Mouse (Mus musculus) embryonic facial prominence, embryonic 12.5 days (tissue): ENCODE measurements around the gene Gigyf2. TPM values are rescaled to one million over a fixed set of nuclear protein-coding genes. Genes with fewer than 3 reads are reported as not detected.

ENCODE experiments used
- ATAC-seq: fragments of 200-750 bp; cut with Nextera tagmentation; 2 replicates; pipeline ENCODE4 v1.8.0; 2017; ENCODE audit not compliant: insufficient number of reproducible peaks, insufficient read depth, low FRiP score, low TSS enrichment
- H3K27ac ChIP-seq: fragments of 300-500 bp; sonication (generic); 2 replicates; pipeline ENCODE4 v1.5.1; 2016; ENCODE audit warnings: mild to moderate bottlenecking
- H3K27me3 ChIP-seq: fragments of 300-500 bp; sonication (generic); 2 replicates; pipeline ENCODE4 v1.6.1; 2016; ENCODE audit warnings: mild to moderate bottlenecking, moderate library complexity
- H3K36me3 ChIP-seq: fragments of 300-500 bp; sonication (generic); 2 replicates; pipeline ENCODE4 v1.6.1; 2016; ENCODE audit warnings: mild to moderate bottlenecking
- H3K4me1 ChIP-seq: fragments of 300-500 bp; sonication (generic); 2 replicates; pipeline ENCODE4 v1.6.1; 2016
- H3K4me2 ChIP-seq: fragments of 300-500 bp; sonication (generic); replicated peaks from 2 replicates; pipeline ENCODE4 v1.6.1; 2016; ENCODE audit warnings: mild to moderate bottlenecking, moderate library complexity
- H3K4me3 ChIP-seq: fragments of 300-500 bp; sonication (generic); 2 replicates; pipeline ENCODE4 v1.5.1; 2016; ENCODE audit warnings: mild to moderate bottlenecking
- H3K9ac ChIP-seq: fragments of 300-500 bp; sonication (generic); 2 replicates; pipeline ENCODE4 v1.6.1; 2016; ENCODE audit warnings: mild to moderate bottlenecking, moderate library complexity
- H3K9me3 ChIP-seq: fragments of 300-500 bp; sonication (generic); 2 replicates; pipeline ENCODE4 v1.6.1; 2016; ENCODE audit warnings: mild to moderate bottlenecking, moderate library complexity
- WGBS: fragments of 180-500 bp; shearing (Covaris S2); methylation state at CpG from one replicate; pipeline ENCODE4 v1.1.7; 2016; 5-methylcytosine and 5-hydroxymethylcytosine counted together
- polyA plus RNA-seq: library from polyadenylated mRNA; unstranded; fragments of >200 nt; fragmentation: Nextera tagmentation; extraction: Ambion mirVana; gene quantifications from 2 replicates; pipeline ENCODE4 v1.2.1, GENCODE M21; 2016

Gene Gigyf2
- polyA plus RNA-seq, 1 experiment from 2014 or later, result 60.5 TPM

DNA sequence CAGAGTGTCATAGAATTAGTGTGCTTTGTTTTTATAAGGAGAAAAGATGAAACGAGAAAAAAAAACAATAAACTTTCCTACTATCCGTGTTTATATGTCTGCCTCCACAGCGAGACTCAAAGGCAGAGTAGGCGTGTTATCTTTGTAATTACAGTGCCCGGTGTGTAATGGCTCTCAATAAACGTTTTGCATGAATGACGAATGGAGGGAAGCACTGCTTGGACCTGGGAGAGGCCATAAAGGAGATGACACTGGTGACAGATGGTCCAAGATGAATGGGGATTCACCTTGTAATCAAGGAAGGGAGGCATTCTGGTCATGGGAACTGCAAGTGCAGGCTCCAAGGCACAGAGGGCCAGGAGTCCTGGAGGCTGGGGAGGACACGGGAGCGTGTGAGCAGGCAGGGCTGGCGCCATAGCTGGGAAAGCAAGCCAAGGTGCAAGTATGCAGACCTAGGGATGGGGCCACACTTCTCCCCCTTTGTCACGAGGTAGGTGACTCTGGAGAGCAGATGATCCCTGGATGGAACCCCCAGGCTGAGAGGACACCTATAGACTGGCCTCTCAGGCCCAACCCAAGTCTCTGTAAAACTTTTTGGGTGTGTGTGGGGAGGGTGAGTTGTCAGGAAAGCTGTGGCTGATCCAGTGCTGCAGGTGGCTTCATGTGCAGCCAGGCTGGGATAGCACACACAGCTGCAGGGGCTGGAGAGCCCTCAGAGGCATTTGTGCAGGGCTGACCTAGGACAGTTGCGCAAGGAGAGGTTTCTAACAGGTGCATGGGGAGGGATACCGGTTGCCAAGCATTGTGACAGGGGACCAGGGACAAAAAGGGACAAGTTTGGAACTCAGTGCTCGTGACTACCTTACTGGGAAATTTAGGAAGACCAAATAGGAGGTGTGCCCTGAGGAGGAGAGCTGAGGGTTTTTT lies 26.2 kb upstream of the Gigyf2 start:
- Histone ChIP-seq H3K9me3 (no peaks in the 10 kb centered on the region), H3K4me2 (no peak overlapping the region), H3K4me3 (no peak overlapping the region), H3K9ac (no peak overlapping the region), H3K4me1 (no peaks in the 10 kb centered on the region), H3K27ac (no peak overlapping the region), H3K27me3 (no peaks in the 10 kb centered on the region), H3K36me3 (no peaks in the 10 kb centered on the region)
- WGBS, result 74% methylated on average over 14 of the region's 14 CpGs
- ATAC-seq, result no peak

DNA sequence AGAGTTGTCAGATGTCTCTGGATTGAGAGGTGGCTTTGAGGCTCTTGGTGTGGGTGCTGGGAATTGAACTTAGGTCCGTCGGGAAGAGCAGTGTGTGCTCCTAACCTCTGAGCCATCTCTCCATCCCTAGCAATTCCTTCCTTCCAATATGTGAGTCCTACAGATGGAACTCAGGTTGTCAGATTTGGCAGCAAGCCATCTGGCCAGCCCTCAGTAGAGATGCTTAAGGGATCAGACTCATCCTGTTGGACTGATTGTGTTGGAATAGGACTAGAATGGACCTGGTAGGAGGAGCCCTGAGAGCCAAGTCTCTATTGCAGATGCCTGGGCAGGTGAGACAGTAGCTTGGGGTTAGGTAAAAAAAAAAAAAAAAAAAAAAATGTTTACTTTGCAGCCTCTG lies 24.8 kb upstream of the Gigyf2 start:
- no peaks in the 10 kb centered on the region for H3K27me3 ChIP-seq
- 90% methylated on average over 2 of the region's 2 CpGs for WGBS
- no peak overlapping the region for H3K9ac ChIP-seq
- H3K9me3 ChIP-seq, result no peaks in the 10 kb centered on the region
- H3K4me1 ChIP-seq, result no peaks in the 10 kb centered on the region
- H3K4me3 ChIP-seq, result no peak overlapping the region
- H3K36me3 ChIP-seq, result no peaks in the 10 kb centered on the region
- H3K4me2 ChIP-seq, result no peak overlapping the region
- H3K27ac ChIP-seq, result no peak overlapping the region
- no peak for ATAC-seq

DNA sequence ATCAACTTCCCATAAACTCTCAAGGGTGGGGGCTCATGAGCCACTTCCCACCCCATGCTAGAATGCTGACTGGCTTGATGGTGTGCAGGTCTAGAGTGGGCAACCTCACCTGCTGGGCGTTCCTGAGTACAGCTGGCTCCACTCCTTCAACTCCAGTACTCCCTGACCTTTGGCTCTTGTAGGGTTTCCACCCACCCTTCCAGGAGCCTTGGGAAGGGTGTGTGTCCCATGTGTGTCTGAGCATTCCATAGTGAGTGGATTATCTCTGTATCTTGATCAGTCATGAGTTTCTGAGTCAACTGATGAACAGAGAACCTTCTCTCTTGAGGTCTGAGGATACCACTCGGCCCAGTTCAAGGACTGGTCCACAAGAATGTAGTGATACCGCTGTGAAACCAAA lies 17.8 kb upstream of the Gigyf2 start:
- no peak for ATAC-seq
- Histone ChIP-seq H3K27ac (no peak overlapping the region), H3K4me3 (no peak overlapping the region), H3K27me3 (no peaks in the 10 kb centered on the region), H3K9ac (no peak overlapping the region), H3K36me3 (no peaks in the 10 kb centered on the region), H3K4me1 (0 out of 2 replicates have a peak, but pooled peaks cover 3% of the 10 kb centered on the region), H3K9me3 (no peaks in the 10 kb centered on the region), H3K4me2 (no peak overlapping the region)
- WGBS, result 94% methylated on average over 3 of the region's 3 CpGs

DNA sequence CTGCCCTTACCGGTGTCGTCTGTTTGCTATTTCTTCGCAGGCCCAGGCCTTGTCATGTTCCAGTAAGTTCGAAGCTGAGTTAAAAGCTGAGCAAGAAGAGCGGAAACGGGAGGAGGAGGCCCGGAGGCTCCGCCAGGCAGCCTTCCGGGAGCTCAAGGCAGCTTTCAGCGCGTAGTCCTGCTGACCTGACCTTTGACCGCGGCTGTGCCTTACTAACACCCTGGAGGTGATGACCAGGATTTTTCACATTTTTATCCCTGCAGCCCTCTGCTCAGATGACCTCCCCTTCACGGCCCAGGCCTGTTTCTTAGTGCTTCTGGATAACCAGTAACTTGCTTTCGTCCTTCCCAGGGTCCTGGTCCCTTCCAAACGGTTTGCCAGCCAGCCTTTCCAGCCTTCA lies 17.2 kb upstream of the Gigyf2 start:
- 52% methylated on average over 16 of the region's 16 CpGs for WGBS
- Histone ChIP-seq H3K9me3 (no peaks in the 10 kb centered on the region), H3K4me2 (no peak overlapping the region), H3K4me1 (0 out of 2 replicates have a peak, but pooled peaks cover 3% of the 10 kb centered on the region), H3K4me3 (no peak overlapping the region), H3K9ac (no peak overlapping the region), H3K36me3 (no peaks in the 10 kb centered on the region), H3K27ac (no peak overlapping the region), H3K27me3 (no peaks in the 10 kb centered on the region)
- no peak for ATAC-seq

DNA sequence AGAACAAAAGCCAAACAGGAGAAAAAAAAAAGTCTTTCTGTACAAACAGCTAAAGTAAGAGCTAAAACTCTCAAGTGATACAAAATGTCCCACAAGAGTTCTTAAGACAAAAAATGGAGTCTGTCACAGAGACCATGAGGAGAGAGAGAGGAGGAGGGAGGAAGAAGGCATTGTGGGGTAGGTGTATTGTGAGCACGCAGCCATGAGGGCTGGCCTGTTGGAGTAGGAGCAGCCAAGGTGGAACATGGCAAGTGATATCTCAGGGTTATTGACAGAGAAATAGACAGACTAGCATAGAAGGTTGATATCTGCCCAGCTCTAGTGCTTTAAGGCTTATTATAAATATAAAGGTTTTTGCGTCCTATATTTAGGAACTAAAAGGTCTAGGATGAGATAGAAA lies 14.1 kb upstream of the Gigyf2 start:
- H3K27me3 ChIP-seq, result no peaks in the 10 kb centered on the region
- H3K4me2 ChIP-seq, result no peak overlapping the region
- ATAC-seq, result no peak
- 91% methylated on average over 2 of the region's 2 CpGs for WGBS
- no peaks in the 10 kb centered on the region for H3K36me3 ChIP-seq
- H3K4me3 ChIP-seq, result no peak overlapping the region
- H3K9ac ChIP-seq, result no peak overlapping the region
- no peaks in the 10 kb centered on the region for H3K9me3 ChIP-seq
- H3K4me1 ChIP-seq, result 0 out of 2 replicates have a peak, but pooled peaks cover 3% of the 10 kb centered on the region
- H3K27ac ChIP-seq, result no peak overlapping the region

DNA sequence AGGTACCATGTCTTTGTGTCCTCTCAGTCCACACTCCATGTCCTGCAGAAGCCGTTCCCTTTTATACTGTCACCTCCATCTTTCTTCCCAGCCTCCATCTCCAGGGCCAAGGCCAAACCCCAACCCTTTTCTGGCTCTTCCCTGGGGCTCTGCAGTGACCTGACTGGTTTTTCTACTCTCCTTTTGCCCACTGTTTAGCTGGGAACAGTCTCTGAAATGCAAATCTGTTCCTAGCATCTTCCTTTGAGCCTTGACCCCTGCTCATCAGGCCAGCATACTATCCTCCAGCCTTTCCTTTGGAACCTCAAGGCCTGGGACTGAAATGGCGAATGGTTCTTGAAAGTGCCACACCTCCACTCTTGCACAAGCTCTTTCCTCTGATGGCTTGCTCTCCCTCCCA lies 13.7 kb upstream of the Gigyf2 start:
- H3K4me1 ChIP-seq, result 0 out of 2 replicates have a peak, but pooled peaks cover 3% of the 10 kb centered on the region
- no peaks in the 10 kb centered on the region for H3K27me3 ChIP-seq
- no peak overlapping the region for H3K9ac ChIP-seq
- no peaks in the 10 kb centered on the region for H3K9me3 ChIP-seq
- ATAC-seq, result no peak
- H3K27ac ChIP-seq, result no peak overlapping the region
- no peaks in the 10 kb centered on the region for H3K36me3 ChIP-seq
- H3K4me3 ChIP-seq, result no peak overlapping the region
- 85% methylated on average over 2 of the region's 2 CpGs for WGBS
- no peak overlapping the region for H3K4me2 ChIP-seq

DNA sequence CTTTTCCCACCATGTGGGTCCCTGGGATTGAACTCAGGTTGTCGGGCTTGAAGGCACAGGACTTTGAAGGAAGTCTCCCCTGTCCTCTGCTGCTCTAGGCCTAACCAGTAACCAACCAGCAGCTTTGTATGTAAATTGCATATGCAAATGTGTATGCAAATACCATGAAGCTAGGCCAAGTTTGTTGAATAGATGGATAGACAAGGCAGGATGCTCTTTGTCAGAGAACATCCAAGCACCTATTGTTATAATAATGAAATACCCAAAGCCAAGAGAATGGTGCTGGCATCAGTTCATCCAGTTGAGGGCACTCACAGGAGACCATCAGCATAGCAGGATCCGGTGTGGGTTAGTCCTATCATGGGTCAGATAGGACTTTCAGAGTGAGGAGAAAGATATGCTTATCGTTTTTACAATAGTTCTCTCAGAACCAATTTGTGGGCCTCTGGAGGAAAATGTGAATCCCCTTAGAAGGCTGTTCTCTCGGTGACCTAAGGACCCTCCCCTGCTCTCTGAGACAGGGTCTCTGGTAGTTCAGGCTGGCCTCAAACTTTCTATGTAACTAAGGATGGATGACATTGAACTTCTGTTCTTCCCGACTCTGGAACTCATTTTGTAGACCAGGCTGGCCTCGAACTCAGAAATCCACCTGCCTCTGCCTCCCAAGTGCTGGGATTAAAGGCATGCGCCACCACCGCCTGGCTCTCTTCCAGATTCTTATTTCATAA lies 12.8 kb upstream of the Gigyf2 start:
- H3K27me3 ChIP-seq, result no peaks in the 10 kb centered on the region
- no peaks in the 10 kb centered on the region for H3K9me3 ChIP-seq
- WGBS, result 85% methylated on average over 8 of the region's 8 CpGs
- no peak overlapping the region for H3K9ac ChIP-seq
- no peak overlapping the region for H3K4me2 ChIP-seq
- H3K36me3 ChIP-seq, result no peaks in the 10 kb centered on the region
- H3K4me3 ChIP-seq, result no peak overlapping the region
- ATAC-seq, result no peak
- 0 out of 2 replicates have a peak, but pooled peaks cover 3% of the 10 kb centered on the region for H3K4me1 ChIP-seq
- H3K27ac ChIP-seq, result no peak overlapping the region

DNA sequence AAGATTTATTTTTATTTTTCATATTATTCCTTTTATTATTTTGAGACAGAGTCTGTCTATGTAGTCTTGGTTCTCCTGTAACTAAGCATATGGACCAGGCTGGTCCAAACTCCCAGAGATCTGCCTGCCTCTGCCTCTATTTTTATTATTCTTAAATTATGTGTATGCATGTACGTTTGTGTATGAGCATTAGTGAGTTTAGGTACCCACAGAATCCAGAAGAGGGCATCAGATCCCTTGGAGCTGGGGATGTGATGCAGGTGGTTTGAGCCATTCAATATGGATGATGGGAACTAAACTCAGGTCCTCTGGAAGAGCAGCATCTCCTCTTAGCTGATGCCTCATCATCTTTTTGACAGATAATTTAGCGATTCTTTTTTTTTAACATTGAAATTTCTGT lies 11.4 kb upstream of the Gigyf2 start:
- Histone ChIP-seq H3K4me3 (no peak overlapping the region), H3K36me3 (no peaks in the 10 kb centered on the region), H3K27ac (no peak overlapping the region), H3K4me1 (no peaks in the 10 kb centered on the region), H3K27me3 (no peaks in the 10 kb centered on the region), H3K9ac (no peak overlapping the region), H3K9me3 (peaks cover 9% of the 10 kb centered on the region), H3K4me2 (no peak overlapping the region)
- whole genome bisulfite sequencing, result 85% methylated on average over 2 of the region's 2 CpGs
- ATAC-seq, result no peak

DNA sequence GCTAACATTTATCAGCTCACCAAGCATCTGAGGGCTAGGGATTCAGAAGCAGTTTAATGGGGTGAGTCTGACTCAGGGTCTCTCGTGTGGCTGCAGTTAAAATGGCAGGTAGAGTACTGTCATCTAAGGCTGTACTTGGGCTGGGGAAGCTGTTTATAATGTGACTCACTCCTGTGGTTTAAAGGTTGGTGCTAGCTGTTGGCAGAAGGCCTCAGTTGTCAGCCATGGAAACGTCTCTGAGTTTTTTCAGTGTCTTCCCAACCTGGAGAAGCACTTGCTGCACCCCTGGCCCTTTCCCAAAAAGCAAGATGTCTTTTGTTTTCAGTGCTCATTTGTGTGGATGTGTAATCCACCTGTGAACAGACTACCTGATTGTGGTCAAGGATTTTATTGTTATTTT lies 10.9 kb upstream of the Gigyf2 start:
- no peak overlapping the region for H3K27ac ChIP-seq
- H3K36me3 ChIP-seq, result no peaks in the 10 kb centered on the region
- ATAC-seq, result no peak
- WGBS, result 69% methylated on average over 2 of the region's 2 CpGs
- no peak overlapping the region for H3K4me2 ChIP-seq
- no peaks in the 10 kb centered on the region for H3K4me1 ChIP-seq
- no peak overlapping the region for H3K9ac ChIP-seq
- H3K4me3 ChIP-seq, result no peak overlapping the region
- H3K27me3 ChIP-seq, result no peaks in the 10 kb centered on the region
- H3K9me3 ChIP-seq, result peaks cover 12% of the 10 kb centered on the region

DNA sequence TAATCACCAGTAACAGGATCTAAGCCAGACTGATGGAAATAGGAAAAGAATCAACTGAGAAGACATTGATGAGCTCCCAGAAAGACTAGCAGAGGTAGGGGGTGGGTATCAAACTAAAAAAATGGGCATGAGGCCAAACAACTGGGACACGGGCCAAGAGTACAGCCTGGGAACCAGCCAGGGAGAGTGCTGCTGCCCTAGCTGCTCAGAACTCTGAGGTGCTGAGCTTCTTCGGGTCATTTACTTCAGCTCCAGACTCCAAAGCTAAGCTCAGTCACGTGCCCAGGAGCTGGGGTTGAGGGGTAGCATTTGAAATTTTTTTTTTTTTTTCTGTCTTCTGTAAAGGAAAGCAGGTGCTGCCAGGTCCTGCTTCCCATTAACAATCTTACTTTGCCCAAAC lies 10.1 kb upstream of the Gigyf2 start:
- ATAC-seq, result no peak
- Histone ChIP-seq H3K27me3 (no peaks in the 10 kb centered on the region), H3K9ac (no peak overlapping the region), H3K27ac (no peak overlapping the region), H3K4me2 (no peak overlapping the region), H3K4me1 (no peaks in the 10 kb centered on the region), H3K9me3 (peaks cover 17% of the 10 kb centered on the region), H3K36me3 (no peaks in the 10 kb centered on the region), H3K4me3 (no peak overlapping the region)
- WGBS, result 55% methylated on average over 3 of the region's 3 CpGs

DNA sequence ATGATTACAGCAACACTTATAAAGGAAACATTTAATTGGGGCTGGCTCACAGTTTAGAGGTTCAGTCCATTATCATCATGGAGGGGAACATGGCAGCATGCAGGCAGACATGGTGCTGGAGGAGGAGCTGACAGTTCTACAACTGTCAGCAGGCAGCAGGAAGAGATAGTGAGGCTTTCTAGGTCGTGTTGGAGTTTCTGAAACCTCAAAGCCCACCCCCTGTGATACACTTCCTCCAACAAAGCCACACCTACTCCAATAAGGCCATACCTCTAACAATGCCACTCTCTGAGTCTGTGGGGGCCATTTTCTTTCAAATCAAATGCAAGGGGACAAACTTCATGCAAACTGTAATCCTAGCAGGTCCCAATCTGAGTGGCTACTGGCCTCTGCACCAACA lies 5.7 kb upstream of the Gigyf2 start:
- Histone ChIP-seq H3K9me3 (peaks cover 17% of the 10 kb centered on the region), H3K4me3 (no peak overlapping the region), H3K27ac (no peak overlapping the region), H3K4me1 (no peaks in the 10 kb centered on the region), H3K27me3 (no peaks in the 10 kb centered on the region), H3K9ac (no peak overlapping the region), H3K36me3 (no peaks in the 10 kb centered on the region), H3K4me2 (no peak overlapping the region)
- no peak for ATAC-seq
- WGBS, result 5% methylated on average over 1 of the region's 1 CpGs

DNA sequence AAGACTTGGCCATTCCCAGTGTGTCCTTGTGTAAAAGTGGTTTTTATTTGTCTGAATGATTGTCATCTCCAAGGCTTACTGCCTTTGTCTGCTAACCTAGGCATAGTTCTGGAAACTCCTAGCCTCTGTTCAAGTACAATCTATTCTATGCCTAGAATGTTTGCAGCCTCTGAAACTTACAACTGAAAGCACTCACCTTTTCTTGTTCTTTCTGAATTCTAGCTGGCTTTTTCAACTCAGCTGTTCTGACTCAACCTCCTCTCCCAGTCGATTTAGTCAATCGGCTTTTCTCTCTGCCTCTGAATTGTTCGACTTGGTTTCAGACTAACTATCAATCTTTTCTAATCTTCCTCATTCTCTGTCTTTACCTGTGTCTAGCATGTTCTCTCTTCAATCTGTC lies 4.0 kb upstream of the Gigyf2 start:
- ATAC-seq, result no peak
- H3K27ac ChIP-seq, result no peak overlapping the region
- no peak overlapping the region for H3K4me2 ChIP-seq
- peaks cover 17% of the 10 kb centered on the region for H3K9me3 ChIP-seq
- no peaks in the 10 kb centered on the region for H3K36me3 ChIP-seq
- H3K27me3 ChIP-seq, result no peaks in the 10 kb centered on the region
- no peak overlapping the region for H3K9ac ChIP-seq
- no peak overlapping the region for H3K4me3 ChIP-seq
- no peaks in the 10 kb centered on the region for H3K4me1 ChIP-seq
- 91% methylated on average over 3 of the region's 3 CpGs for WGBS
